Mouse (Mus musculus) heart, postnatal 14 days (tissue): Measurements from ENCODE around the gene Mchr1. TPM values are rescaled to one million over a fixed set of nuclear protein-coding genes. Genes with fewer than 3 reads are reported as not detected.

Experiments
- DNase-seq, 2 experiments: peaks; one replicate each; pipeline ENCODE4 v3.0.0; 2021 to 2022
- intact Hi-C: fragments of 180-260 bp; cut with DNase I; formaldehyde crosslinking; loops from one replicate; pipeline ENCODE4 v1.15.1; 2025
- total RNA-seq, 2 experiments: library from RNA; stranded (reverse); gene quantifications; 2 replicates each; pipeline ENCODE4 v1.2.3; 2021

Gene Mchr1
- total RNA-seq, 2 experiments from 2014 or later = not detected

DNA sequence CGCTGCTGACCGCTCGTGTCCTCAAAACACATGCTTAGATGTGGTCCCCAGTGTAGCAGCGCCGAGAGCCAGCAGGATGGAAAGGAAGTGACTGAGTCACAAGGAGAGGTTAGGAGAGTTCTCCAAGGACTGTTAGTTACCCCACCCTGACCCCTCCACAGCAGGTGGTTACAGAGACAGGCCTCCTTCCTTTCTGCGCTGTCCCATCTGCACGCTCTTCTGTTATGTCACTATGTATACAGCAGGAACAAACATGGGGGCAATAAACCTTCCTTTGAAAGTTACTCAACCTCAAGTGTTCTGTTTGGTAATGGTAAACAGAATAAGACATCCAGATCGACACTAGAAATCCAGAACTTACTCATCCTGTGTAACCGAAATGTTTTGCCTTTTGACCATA, 24.9 kb downstream of the Mchr1 start:
- DNase-seq = no peak
- intact Hi-C loops = no loop called here

DNA sequence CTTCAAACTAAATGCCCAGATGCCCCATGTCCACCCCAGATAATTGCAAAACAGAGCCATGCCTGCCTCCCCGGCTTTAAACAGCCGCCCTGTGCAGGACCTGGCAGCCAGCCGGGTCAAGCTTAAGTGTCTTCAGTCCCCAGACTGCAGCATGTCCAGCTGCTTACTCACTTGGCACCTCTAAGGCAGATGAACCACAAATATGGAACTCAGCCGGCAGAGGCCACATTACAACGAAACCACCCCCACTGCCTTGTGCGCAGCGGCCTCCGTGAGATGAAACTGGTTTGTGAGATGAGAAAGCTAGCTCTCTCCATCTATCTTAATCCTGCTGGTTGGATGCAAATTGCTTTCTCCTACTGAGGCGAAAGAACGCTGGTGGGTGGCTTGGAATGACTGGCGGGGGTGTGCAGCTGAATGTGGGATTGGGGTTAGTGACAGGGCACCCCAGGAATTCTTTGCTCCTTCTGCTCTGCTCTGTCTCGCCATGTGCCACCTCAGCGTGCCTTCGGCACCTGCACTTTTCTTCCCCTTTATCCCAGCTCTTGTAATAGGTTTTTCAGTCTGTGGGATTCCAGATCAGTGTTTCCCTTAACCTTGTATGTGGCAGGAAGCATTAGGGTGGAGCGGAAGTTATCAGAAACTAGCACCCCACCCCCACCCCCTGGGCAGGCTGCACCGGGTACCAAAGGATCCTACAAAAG, 29.2 kb downstream of the Mchr1 start:
- DNase-seq = peak; percentile 41 to 45
- intact Hi-C loops = no loop called here

DNA sequence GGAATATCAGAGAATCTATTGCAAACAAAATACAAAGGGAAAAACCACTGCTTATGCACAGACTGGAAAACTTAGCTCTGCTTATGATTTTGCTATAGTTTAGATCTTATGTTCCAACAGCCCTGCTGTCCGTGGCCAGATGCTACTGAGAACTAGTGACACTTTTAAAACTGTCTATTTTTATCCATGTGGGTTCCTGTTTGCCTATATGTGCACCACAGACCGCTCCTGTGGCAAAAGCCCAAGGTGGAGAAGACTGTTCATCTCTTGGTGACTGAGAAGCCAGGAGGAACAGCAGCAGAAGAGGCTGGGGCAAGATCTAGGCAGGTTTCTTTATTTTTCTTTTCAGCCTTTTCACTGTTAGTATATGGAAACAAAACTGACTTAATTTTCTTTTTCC, 32.1 kb downstream of the Mchr1 start:
- no peak for DNase-seq
- intact Hi-C loops = no loop called here

DNA sequence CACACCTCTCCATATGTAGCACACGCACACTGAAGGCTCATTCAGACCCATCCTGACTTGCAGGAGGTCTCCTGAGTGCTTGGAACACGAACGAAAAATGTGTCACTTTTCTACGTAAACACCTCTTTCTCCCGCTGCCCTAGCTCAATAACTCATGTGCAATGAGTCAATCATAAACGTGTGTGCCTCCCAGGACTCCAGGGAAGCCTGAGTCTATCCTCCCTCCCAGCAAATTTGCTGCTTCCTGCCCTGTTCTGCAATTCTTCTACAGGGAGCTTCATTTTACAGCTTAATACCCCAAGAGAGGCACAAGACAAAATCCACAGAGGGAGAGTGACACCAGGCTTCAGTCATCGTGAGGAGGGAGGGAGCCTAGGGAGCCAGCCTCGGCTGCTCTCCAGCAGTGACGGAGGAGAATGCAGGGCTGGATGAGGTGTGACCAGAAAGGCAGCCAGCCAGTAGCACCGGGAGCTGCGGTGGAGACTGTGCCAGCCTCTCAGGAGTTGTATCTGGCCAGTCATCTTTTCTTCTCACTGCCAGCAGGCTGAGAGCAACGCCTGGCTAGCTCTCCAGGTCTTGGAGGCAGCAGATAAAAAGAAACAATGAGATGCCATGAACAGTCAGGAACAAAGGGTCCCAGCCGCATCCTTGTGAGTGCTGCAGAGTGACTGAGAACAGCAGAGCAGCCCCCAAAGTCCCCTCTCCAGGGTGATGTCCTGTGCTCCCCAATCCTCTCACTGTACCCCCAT, 37.2 kb downstream of the Mchr1 start:
- peak; percentile 48 to 51 for DNase-seq
- intact Hi-C loops = no loop called here

DNA sequence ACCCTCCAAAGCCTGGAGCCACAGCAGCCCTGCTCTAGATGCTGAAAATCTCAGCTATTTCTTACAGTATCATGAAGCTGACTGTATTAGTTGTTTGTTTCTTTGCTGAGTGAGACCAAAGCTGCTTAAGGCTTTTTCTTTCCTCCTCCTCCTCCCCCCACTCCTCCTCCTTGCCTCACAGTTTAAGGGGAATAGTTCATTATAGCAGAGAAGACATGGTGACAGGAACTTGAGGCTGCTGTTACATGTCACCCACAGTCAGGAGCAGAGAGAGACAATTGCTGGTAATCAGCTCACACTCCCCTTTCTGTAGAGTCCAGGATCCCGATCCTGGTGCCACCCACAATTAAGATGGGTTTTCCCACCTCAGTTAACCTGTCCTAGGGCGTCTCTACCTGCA, 38.1 kb downstream of the Mchr1 start:
- intact Hi-C loops = no loop called here
- no peak for DNase-seq

DNA sequence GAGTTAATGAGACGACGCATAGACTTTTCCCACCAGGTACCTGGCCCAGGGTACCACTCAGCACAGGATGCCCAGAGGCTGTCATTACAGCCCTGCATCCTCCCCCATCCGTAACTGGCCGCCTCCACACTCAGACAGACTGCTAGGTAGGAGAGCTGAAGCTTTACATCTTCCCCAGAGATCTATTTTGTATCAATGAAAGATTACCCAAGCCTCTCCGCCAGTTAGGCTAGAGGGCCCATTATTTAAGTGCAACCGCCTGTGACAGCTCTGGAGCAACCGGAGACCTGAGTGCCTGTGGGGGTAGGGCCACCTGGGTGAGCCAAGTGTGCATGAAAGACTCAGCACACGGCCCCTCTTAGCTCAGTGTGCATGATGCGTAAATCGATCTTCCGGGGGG, 42.6 kb downstream of the Mchr1 start:
- intact Hi-C loops = no loop called here
- no peak for DNase-seq

DNA sequence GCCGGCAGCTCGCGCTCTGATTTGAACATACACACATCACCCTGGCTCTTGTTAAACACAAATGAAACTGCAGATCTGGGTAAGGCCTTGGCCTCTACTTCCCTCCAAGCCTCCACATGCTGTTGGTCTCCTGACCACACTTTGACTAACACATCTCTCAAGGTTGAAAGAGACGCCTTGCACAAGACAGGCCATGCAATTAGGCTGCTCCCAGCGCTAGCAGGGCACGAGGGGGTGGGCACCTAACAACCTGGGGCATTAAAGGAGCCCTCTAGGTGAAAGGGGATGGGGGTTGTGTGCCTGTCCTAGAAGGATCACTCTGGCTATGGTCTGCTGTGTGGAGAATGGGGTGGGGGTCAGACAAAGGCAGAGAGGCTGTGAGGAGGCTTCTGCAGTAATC, 43.4 kb downstream of the Mchr1 start:
- no peak for DNase-seq
- intact Hi-C loops = no loop called here

DNA sequence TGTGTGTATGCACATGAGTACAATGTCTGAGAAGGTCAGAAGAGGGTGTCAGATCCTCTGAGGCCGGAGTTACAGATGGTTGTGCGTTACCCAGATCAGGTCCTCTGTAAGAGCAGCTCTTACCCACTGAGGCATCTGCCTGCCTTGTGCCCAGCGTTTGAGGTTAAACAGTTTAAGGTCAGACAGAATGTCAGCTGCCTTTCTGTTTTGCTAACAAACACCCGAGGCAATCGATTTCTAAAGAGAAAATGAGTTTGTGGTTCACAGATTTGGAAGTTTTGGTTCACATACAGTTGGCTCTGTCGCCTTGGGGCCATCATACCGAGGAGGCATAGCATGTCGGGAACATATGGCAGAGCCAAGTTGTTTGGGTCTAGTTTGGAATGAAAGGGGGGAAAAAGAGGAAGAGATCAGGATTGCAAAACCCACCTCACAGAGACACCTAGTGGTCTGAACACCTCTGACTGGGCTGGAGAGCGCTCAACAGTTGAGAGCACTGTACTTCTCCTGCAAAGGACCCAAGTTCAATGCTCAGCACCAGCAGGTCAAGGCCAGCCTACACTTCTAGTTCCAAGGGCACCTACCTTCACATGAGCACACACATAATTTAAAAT, 48.9 kb downstream of the Mchr1 start:
- intact Hi-C loops = no loop called here
- no peak for DNase-seq

Other genes starting within 250 kb of the Mchr1 start
- gene Mrtfa, start 44.7 kb upstream of the Mchr1 start, total RNA-seq = 10 to 100 TPM; 12.3 to 13.9 TPM
- 10 to 100 TPM; 24.3 to 26.5 TPM for gene Slc25a17, start 125.3 kb downstream of the Mchr1 start, total RNA-seq
- 10 to 100 TPM; 71.5 to 86.1 TPM for gene St13, start 164.6 kb downstream of the Mchr1 start, total RNA-seq
- 10 to 100 TPM; 12.5 to 13.4 TPM for gene Xpnpep3, start 164.6 kb downstream of the Mchr1 start, total RNA-seq
- gene Dnajb7, start 172.8 kb downstream of the Mchr1 start, total RNA-seq = not detected
- 100 to 1,000 TPM; 120 to 130 TPM for gene Rbx1, start 230.8 kb downstream of the Mchr1 start, total RNA-seq